Mouse (Mus musculus) 416B (cell line): ENCODE results near the gene Itpkb.

Experiments used
- DNase-seq: peaks from one replicate; pipeline ENCODE4 v3.0.0; 2011; ENCODE audit warnings: low read depth

Itpkb gene

GRCm38 (mm10) chr1:180314641-180315040, 15.6 kb upstream of the Itpkb start:
- no peak for DNase-seq

- DNase-seq = no peak
These were observed 15.2 kb upstream of the Itpkb start for GRCm38 (mm10) chr1:180315127-180315526.

GRCm38 (mm10) chr1:180317450-180317849, 12.8 kb upstream of the Itpkb start:
- no peak for DNase-seq

DNA sequence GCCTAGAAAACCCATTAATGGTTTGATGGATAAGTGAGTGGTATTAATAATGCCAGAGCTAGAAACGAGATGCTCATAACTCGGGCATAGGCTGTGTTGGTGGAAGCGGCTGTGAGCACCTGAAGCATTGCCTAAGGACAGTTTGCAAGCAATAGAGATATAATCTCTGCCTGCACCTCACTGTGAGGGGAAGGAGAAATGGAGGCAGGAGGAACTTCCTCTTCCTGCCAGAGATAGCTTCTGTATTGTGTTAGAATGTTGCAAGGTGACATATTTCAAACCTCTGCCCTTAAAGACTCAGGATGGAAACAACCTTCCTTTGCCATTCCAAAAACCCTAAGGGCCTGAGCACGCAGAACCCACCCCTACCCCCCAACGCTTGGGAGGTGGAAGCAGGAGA, 11.9 kb upstream of the Itpkb start:
- no peak for DNase-seq

DNA sequence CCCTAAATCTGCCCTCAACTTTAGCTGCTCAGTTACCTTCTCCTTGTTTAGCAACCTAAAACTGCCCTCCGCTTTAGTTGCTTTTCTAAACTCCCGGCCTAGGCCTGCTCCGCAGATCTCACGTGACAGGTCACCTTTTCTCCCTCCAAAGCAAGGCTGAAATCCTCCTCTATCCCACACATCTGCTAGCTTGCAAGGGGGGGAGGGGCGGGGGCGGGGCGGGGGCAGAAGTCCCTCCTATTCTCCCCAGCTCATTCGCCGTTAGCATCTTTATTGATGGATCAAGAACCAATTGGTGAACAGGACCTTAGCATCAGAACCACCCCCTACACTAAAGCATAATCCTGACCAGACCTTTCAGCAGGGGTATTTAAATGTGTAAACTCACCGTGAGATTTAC, 10.4 kb upstream of the Itpkb start:
- no peak for DNase-seq

DNA sequence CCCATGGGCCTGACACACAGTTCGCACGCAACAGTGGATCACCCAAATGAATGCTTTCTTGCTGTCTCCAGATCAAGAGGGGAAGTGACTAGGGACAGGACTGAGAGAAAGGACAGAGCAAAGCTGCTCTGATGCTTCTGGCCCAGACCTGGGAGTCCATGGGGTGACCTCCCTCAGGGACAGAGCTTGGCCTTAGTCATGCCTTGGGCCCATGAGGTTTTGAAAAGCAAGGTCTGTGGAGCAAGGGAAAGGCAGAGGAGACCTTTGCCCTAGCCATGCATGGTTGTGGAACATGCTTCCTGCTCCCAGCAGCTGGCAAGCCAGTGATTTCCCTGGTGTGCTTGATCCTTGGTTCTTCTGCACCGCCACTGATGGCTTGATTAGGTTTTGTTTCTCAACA, 7.4 kb upstream of the Itpkb start:
- no peak for DNase-seq

- no peak for DNase-seq
These were observed 6.8 kb upstream of the Itpkb start for GRCm38 (mm10) chr1:180323491-180323890.

DNA sequence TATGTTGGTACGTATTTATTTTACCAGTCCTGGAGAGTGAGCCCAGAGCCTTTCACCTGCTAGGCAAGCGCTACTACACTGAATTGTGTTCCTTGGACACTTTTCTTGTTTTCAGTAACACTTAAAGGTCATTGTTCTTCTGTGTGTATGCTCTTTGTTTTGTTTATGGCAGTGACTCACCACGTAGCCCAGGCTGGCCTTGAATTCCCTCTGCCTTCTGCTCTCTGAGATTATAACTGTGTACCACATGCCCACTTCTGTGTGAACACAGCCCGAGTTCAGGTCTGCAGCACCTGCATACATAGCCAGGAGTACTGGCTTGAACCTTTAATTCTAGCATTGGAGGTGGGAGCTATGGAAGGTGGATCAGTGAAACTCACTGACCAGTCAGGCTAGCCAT, 6.0 kb upstream of the Itpkb start:
- DNase-seq = no peak

DNA sequence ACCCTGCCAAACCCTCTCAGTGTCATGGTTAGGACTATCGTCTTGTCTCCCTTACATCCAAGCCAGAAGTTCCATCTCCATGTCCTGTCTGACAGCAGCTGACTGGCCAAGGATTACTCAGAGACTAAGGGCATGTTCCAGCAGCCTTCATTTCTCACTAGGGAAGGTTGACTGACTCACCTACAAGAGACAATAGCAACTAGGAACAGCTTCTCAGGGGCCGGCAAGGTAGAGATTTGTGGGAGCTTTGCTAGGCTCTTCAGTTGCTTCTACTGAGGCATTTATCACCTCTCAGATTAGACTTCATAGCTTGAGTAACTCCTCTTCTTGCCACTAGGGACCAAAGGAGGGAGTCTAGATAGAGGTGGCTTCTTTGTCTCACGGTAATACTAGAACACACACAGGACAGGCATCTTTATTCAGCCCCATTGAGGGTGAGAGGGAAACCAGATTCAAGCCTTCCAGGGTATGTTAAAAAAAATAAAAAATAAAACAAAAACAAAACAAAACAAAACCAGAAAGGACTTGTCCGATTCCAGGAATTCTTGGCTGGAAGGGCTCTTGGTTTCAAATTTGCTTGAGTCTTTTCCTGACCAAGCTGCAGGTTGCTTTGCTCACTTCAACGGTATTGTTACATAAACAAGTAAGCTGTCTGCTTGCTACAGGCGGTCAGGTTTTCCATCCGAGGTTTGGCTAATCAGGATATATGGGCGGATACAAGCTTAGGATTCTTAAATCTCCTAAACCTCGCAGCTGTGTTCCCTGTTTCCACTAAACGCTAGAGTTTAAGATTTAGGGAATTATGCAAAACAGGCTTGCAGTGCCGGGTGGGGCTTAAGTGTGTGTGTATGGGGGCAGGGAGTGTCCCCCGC, 1.3 kb upstream of the Itpkb start:
- peak; percentile 85 for DNase-seq

DNA sequence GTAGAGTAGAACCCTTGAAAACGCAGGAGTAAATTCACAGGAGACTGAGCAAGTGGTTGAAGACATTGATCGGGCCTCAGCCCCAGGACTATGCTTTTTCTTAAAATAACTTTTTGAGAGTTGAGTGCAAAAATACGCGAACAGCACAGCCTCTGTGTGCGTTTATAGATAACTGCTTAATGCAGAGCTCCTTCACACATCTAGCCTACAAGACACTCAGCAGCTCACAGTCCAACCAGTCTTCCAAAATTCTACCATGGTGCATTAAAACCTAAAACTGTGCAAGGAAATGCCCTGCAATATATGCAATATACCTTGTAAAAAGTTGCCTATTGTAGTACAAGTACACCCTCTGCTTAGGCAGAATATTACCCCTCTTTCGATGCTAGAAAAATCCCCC, 579 bp upstream of the Itpkb start:
- peak; percentile 65 for DNase-seq

DNA sequence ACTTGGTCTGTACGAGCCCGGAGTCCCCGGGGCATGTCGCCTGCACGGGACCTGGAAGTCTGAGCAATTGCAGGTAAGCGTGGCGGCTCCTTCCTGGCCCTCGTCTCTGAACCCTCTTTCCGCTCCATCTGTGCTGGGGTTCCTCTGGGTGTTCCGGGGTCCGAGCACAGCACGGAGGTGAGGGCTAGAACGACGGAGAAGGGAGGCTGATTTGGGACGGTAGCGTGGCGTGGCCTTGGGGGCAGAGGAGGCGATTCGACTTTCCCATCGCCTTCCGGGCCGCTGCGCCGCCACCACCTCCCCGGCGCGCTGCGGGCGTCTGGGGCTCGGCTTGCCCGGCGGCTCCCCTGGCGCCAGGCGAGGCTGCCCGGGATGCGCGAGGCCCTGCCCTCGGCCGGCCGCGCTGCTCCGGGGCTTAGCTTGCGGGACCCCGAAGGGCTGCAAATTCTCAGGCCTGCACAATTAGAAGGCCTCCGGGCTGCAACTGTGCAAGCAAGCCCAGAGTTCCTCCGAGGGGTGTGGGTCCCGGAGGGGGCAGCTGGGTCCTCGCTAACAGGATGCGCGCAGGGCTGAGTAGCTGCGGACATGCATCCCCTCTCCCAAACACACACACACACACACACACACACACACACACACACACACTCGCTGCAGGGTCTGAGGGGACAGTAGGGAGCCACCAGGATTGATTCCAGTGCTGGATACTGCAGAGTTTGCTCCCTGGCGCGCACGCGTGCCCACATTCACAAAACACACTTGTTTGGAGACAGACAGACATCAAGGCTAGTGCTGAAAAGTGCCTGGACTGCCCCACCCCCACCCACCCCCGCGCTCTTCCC, 641 bp downstream of the Itpkb start:
- DNase-seq = peak; percentile 39

DNA sequence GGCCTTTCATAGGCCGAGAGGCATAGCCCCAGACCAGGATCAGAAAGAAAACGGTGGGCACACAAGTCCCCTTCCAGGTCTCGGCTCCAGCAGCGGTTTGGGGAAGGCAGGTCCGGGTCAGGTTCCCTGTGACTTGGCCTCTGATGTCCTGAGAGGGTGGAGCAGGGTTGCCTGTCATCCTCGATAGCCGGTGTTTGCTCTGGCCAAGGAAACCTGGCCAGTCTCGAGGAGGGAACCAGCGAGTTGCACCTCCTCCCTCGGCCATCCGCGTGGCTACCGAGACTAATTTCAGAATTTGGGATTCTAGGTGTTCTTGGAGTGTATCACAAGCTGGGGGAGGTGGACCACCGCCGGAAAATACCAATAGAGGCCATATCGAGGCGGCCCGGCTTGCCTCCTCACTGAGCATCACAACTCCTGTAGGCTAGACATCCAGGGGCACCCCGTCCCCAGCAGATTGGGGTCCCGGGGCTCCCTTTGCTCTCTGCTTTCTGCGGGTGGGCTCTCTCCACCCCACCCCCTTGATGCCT, 1.3 kb downstream of the Itpkb start:
- DNase-seq = peak; percentile 32

DNA sequence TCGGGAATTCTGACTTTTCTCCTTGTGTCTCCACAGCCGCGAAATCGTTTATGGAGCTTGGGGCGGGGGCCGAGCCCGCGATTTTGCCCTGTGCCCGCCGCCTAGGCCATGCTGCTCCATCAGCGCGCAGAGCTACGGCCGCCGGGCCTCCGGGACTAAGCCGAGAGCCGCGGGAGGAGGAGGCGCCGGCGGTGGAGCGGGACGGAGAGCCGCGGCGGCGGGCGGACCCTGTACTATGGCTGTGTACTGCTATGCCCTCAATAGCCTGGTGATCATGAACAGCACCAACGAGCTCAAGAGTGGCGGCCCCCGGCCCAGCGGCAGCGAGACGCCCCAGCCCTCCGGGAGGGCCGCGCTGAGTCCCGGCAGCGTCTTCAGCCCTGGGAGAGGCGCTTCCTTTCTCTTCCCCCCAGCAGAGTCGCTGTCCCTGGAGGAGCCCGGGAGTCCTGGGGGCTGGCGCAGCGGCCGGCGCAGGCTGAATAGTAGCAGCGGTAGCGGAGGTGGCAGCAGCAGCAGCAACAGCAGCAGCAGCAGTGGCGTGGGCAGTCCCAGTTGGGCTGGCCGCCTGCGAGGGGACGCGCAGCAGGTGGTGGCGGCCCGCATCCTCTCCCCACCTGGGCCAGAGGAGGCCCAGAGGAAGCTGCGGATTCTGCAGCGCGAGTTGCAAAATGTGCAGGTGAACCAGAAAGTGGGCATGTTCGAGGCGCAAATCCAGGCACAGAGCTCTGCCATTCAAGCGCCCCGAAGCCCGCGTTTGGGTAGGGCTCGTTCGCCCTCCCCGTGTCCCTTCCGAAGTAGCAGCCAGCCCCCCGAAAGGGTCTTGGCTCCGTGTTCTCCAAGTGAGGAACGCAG, 2.0 kb downstream of the Itpkb start:
- no peak for DNase-seq

DNA sequence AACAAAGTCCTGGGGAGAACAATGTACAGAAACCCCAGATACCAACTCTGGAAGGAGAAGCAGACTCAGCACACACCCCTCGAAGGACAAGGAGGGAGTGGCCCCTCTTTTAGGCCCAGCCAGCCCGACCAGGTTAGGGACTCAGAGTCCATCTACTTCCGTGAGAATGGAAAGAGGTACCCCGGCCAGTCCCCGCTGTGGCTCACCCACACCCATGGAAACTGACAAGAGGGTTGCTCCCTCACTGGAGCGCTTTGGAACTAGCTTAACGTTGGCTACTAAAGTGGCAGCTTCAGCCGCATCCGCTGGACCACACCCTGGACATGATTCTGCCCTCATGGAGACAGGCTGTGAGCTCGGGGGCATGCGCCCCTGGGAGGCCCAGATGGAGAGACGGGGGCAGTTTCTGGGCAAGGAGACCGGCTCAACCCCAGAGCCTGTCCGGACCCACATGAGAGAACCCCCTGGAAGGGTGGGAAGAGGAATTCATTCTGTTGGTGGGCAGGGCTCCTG, 2.7 kb downstream of the Itpkb start:
- DNase-seq = no peak

DNA sequence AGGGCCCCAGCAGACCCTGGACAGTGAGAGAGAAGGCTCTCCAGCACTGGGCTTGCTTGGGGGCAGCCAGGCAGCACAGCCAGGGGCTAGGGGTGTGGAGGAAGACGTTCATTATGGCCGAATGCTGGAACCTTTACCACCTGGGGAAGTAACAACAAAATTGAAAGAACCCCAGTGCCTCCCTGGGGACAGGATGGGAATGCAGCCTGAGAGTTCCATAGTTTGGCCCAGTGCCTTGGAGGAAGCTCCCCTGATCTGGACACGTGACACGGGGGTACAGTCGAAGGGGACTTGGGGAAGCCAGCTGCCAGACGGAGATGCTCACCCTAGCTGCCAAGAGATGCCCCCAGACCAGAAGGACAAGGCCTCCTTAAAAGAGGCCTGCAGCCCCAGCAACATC, 3.3 kb downstream of the Itpkb start:
- DNase-seq = no peak

DNA sequence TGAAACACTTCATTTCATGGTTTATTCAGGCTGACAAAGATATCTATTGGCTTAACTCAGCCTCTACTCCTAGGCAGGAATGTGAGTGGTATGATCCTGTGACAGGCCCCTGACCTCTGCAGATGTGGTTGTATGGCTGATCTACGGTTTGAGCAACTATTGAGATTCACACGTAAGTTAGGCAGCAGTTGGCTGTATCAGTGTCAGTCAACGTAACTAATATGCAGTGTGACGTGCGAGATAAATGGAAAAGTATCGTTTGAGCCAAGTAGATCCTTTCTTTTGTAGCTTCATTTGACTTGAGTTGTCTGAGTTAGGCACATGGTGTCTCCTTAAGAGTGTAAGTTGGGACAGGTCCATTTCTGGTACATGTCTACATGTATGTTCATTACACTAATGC, 4.3 kb downstream of the Itpkb start:
- DNase-seq = no peak

- no peak for DNase-seq
These were observed 5.5 kb downstream of the Itpkb start for GRCm38 (mm10) chr1:180335513-180336375.

DNA sequence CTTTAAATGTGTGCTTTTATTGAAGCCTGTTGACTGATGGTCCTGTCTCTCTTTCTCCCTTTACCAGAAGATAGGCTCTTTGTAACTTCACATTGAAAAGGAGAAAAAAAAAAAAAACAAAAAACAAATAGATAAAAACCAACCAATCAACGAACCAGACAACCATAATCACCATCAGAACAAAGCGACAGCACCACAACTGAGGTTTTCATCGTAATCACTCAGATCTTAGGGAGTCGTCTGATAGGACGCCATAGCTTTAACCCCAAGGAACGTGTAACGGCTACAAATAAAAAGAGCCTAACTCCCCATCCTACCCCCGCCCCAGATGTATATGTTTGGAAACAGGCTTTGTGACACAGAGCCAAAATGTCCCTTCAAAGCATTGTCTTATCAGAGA, 8.1 kb downstream of the Itpkb start:
- no peak for DNase-seq

GRCm38 (mm10) chr1:180339143-180339542, 8.9 kb downstream of the Itpkb start:
- DNase-seq = no peak

GRCm38 (mm10) chr1:180342944-180343343, 12.7 kb downstream of the Itpkb start:
- DNase-seq = no peak
